Mouse (Mus musculus) forebrain, postnatal 0 days (tissue): Measurements from ENCODE around the gene Neurod2. TPM values are rescaled to one million over a fixed set of nuclear protein-coding genes. Genes with fewer than 3 reads are reported as not detected.
A peak's percentile ranks its signal among the peaks of the same experiment; 100 is the strongest.

ENCODE experiments used
- ATAC-seq: fragments of 200-750 bp; cut with Nextera tagmentation; 2 replicates; pipeline ENCODE4 v1.8.0; 2017; ENCODE audit warnings: mild to moderate bottlenecking, moderate library complexity
- DNase-seq: peaks from one replicate; pipeline ENCODE4 v3.0.0-alpha.2; 2015
- H3K27ac ChIP-seq: fragments of 300-500 bp; sonication (generic); 2 replicates; pipeline ENCODE4 v1.5.1; 2014; ENCODE audit warnings: low read depth, mild to moderate bottlenecking, antibody characterized with exemption, low read length, moderate library complexity, mixed read lengths
- H3K27me3 ChIP-seq: fragments of 300-500 bp; sonication (generic); 2 replicates; pipeline ENCODE4 v1.6.1; 2014; ENCODE audit warnings: mild to moderate bottlenecking, low read length, mixed read lengths; ENCODE audit not compliant: insufficient read depth
- H3K36me3 ChIP-seq: fragments of 300-500 bp; sonication (generic); 2 replicates; pipeline ENCODE4 v1.6.1; 2014; ENCODE audit warnings: mild to moderate bottlenecking, moderate library complexity; ENCODE audit not compliant: insufficient read depth
- H3K4me1 ChIP-seq: fragments of 300-500 bp; sonication (generic); 2 replicates; pipeline ENCODE4 v1.6.1; 2014; ENCODE audit warnings: antibody characterized with exemption; ENCODE audit not compliant: insufficient read depth
- H3K4me2 ChIP-seq: fragments of 300-500 bp; sonication (generic); 2 replicates; pipeline ENCODE4 v1.6.1; 2014; ENCODE audit warnings: low read depth, mild to moderate bottlenecking, moderate library complexity
- H3K4me3 ChIP-seq: fragments of 300-500 bp; sonication (generic); 2 replicates; pipeline ENCODE4 v1.5.1; 2014; ENCODE audit warnings: low read depth, low read length, mixed read lengths
- H3K9ac ChIP-seq: fragments of 300-500 bp; sonication (generic); 2 replicates; pipeline ENCODE4 v1.6.1; 2014; ENCODE audit warnings: mild to moderate bottlenecking
- H3K9me3 ChIP-seq: fragments of 300-500 bp; sonication (generic); 2 replicates; pipeline ENCODE4 v1.6.1; 2016; ENCODE audit warnings: low read length
- CTCF ChIP-seq: sonication (generic); IDR thresholded peaks from 2 replicates; pipeline ENCODE4 v1.5.1; 2016; ENCODE audit warnings: antibody characterized with exemption, control low read depth, low read depth
- WGBS: fragments of 180-500 bp; shearing (Covaris S2); extraction: QIAGEN DNeasy Blood & Tissue Kit; methylation state at CpG from one replicate; pipeline ENCODE4 v1.1.7; 2014; 5-methylcytosine and 5-hydroxymethylcytosine counted together
- polyA plus RNA-seq: library from polyadenylated mRNA; unstranded; fragments of >200 nt; fragmentation: Nextera tagmentation; extraction: Ambion mirVana; gene quantifications from 2 replicates; pipeline ENCODE4 v1.2.1, GENCODE M21; 2015
- total RNA-seq: library from RNA; depleted of rRNA; stranded (reverse); fragments of >200 nt; gene quantifications from 2 replicates; pipeline ENCODE4 v1.2.3, GENCODE M21; 2014

The Neurod2 gene
- total and polyA plus RNA-seq, 2 experiments from 2014 or later = 74.9 to 133 TPM

GRCm38 (mm10) chr11:98322159-98322558 lies 7.3 kb downstream of the Neurod2 start:
- Histone ChIP-seq H3K27ac (0 out of 2 replicates have a peak overlapping the region, but pooled peaks have one; percentile 9), H3K4me3 (no peak overlapping the region), H3K36me3 (0 out of 2 replicates have a peak, but pooled peaks cover under 1% of the 10 kb centered on the region), H3K4me1 (peaks cover 26% of the 10 kb centered on the region; the same call in 1 of the 2 replicates), H3K4me2 (0 out of 2 replicates have a peak overlapping the region, but pooled peaks have one; percentile 49), H3K9ac (no peak overlapping the region), H3K9me3 (no peaks in the 10 kb centered on the region), H3K27me3 (peaks cover 31% of the 10 kb centered on the region)
- 0% methylated on average over 1 of the region's 1 CpGs for WGBS
- ATAC-seq (no peak), DNase-seq (no peak)
- TF ChIP-seq CTCF = no peak

- Histone ChIP-seq H3K36me3 (no peaks in the 10 kb centered on the region), H3K4me1 (peaks cover 26% of the 10 kb centered on the region; the same call in 1 of the 2 replicates), H3K4me2 (peak overlapping the region; percentile 49), H3K9me3 (no peaks in the 10 kb centered on the region), H3K27ac (peak overlapping the region; percentile 84), H3K4me3 (no peak overlapping the region), H3K9ac (peak overlapping the region; percentile 52; the same call in 1 of the 2 replicates), H3K27me3 (peaks cover 31% of the 10 kb centered on the region)
- no peak for TF ChIP-seq CTCF
- ATAC-seq (no peak), DNase-seq (no peak)
- WGBS = 5% methylated on average over 5 of the region's 5 CpGs
Measured at GRCm38 (mm10) chr11:98321677-98322003, 7.8 kb downstream of the Neurod2 start.

GRCm38 (mm10) chr11:98320806-98321676 lies 8.4 kb downstream of the Neurod2 start:
- H3K4me1 ChIP-seq = peaks cover 26% of the 10 kb centered on the region; the same call in 1 of the 2 replicates

GRCm38 (mm10) chr11:98320381-98320780 lies 9.1 kb downstream of the Neurod2 start:
- Histone ChIP-seq H3K27me3 (peaks cover 24% of the 10 kb centered on the region), H3K9me3 (no peaks in the 10 kb centered on the region), H3K9ac (peak overlapping the region; percentile 52), H3K4me3 (peak overlapping the region; percentile 17; the same call in 1 of the 2 replicates), H3K4me2 (peak overlapping the region; percentile 49), H3K4me1 (peaks cover 26% of the 10 kb centered on the region; the same call in 1 of the 2 replicates), H3K36me3 (no peaks in the 10 kb centered on the region), H3K27ac (peak overlapping the region; percentile 84)
- no peak for TF ChIP-seq CTCF
- WGBS = 3% methylated on average over 12 of the region's 12 CpGs
- ATAC-seq = peak; percentile 51
- DNase-seq = peak; percentile 58

More at GRCm38 (mm10) chr11:98320806-98321676, 8.4 kb downstream of the Neurod2 start:
- Histone ChIP-seq H3K4me3 (peak overlapping the region; percentile 17; the same call in 1 of the 2 replicates), H3K27ac (peak overlapping the region; percentile 84), H3K4me2 (peak overlapping the region; percentile 49), H3K9ac (peak overlapping the region; percentile 52), H3K9me3 (no peaks in the 10 kb centered on the region), H3K27me3 (peaks cover 31% of the 10 kb centered on the region), H3K36me3 (no peaks in the 10 kb centered on the region)
- 2% methylated on average over 30 of the region's 30 CpGs for WGBS
- ATAC-seq = peak; percentile 32; the same call in 1 of the 2 replicates
- DNase-seq = peak; percentile 80
- no peak for TF ChIP-seq CTCF

GRCm38 (mm10) chr11:98319944-98320343 lies 9.5 kb downstream of the Neurod2 start:
- H3K4me2 ChIP-seq = peak overlapping the region; percentile 49
- no peaks in the 10 kb centered on the region for H3K9me3 ChIP-seq
- H3K4me3 ChIP-seq = 0 out of 2 replicates have a peak overlapping the region, but pooled peaks have one; percentile 17
- peak overlapping the region; percentile 84 for H3K27ac ChIP-seq
- DNase-seq = no peak
- no peak for TF ChIP-seq CTCF
- peak overlapping the region; percentile 35; the same call in 1 of the 2 replicates for H3K9ac ChIP-seq
- ATAC-seq = no peak
- H3K4me1 ChIP-seq = peaks cover 26% of the 10 kb centered on the region; the same call in 1 of the 2 replicates
- 0% methylated on average over 2 of the region's 2 CpGs for WGBS
- no peaks in the 10 kb centered on the region for H3K36me3 ChIP-seq
- peaks cover 21% of the 10 kb centered on the region for H3K27me3 ChIP-seq

- Histone ChIP-seq H3K9ac (no peak overlapping the region; the same call in 1 of the 2 replicates), H3K4me3 (no peak overlapping the region), H3K27ac (peak overlapping the region; percentile 84), H3K27me3 (peaks cover 21% of the 10 kb centered on the region), H3K36me3 (no peaks in the 10 kb centered on the region), H3K4me2 (peak overlapping the region; percentile 49; the same call in 1 of the 2 replicates), H3K9me3 (no peaks in the 10 kb centered on the region), H3K4me1 (peaks cover 26% of the 10 kb centered on the region; the same call in 1 of the 2 replicates)
- WGBS = 13% methylated on average over 4 of the region's 4 CpGs
- ATAC-seq = no peak
- TF ChIP-seq CTCF = no peak
- DNase-seq = no peak
Measured at GRCm38 (mm10) chr11:98319544-98319943, 9.9 kb downstream of the Neurod2 start.
